Mouse (Mus musculus): ENCODE results near the gene Naip1. TPM values are rescaled to one million over a fixed set of nuclear protein-coding genes. Genes with fewer than 3 reads are reported as not detected.
"Not testable (repeated sequence)": the region's sequence is repeated elsewhere in the genome, so short reads cannot be mapped to it uniquely, and the experiment has no call there.

Naip1 gene
- under 1 TPM; 0.21 to 0.47 (median 0.31) TPM for total RNA-seq (2022)

GRCm38 (mm10) chr13:100452415-100453127 is at the start of gene Naip1:
Gene Naip1 (minus strand): TSS chr13:100452869.
- DNase-seq (ENCODE audit: low spot score in 2 of 2): not testable (repeated sequence)

DNA sequence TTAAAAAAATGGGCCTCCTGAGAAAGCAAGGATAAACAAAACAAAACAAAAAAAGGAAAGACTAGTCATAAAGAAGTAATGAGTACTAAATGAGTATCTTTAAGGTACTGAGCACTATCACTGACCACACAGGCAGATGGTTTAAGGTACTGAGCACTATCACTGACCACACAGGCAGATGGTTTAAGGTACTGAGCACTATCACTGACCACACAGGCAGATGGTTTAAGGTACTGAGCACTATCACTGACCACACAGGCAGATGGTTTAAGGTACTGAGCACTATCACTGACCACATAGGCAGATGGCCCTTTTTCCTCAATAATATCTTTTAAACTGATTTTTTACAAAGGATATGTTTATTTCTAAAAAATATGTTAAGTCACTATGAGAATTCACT is 47.0 kb upstream of the Naip1 start:
- DNase-seq (ENCODE audit: low spot score in 2 of 2): not testable (repeated sequence)

- DNase-seq (ENCODE audit: low spot score in 2 of 2): no peak
Measured at GRCm38 (mm10) chr13:100495337-100495736, 42.7 kb upstream of the Naip1 start.

GRCm38 (mm10) chr13:100494370-100494769 is 41.7 kb upstream of the Naip1 start:
- not testable (repeated sequence) for DNase-seq (ENCODE audit: low spot score in 2 of 2)

GRCm38 (mm10) chr13:100493313-100493712 is 40.6 kb upstream of the Naip1 start:
- no peak for DNase-seq (ENCODE audit: low spot score in 2 of 2)

- peak; percentile 47 to 85 for DNase-seq (ENCODE audit: low spot score in 2 of 2)
Measured at GRCm38 (mm10) chr13:100492061-100492787, 39.6 kb upstream of the Naip1 start, which contains the start of gene Gtf2h2. Gene Gtf2h2 (minus strand): TSS chr13:100492579.

DNA sequence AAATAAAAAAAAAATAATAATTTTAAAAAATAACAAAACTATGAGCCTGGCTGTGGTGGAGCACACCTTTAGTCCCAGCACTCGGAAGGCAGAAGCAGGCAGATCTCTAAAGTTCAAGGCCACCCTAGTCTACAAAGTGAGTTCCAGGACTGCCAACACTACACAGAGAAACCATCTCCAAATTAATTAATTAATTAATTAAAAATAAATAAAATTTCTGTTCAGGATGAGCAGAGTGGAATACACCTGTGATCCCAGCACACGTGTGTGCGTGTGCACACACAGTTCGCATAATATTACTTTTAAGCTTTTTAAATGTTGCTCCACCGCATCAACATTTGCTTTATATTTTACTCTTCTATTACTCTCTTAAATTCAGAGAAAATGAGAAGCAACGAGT is 39.0 kb upstream of the Naip1 start:
- DNase-seq (ENCODE audit: low spot score in 2 of 2): no peak

GRCm38 (mm10) chr13:100490424-100490823 is 37.8 kb upstream of the Naip1 start:
- DNase-seq (ENCODE audit: low spot score in 2 of 2): no peak

- DNase-seq (ENCODE audit: low spot score in 2 of 2): no peak
Measured at GRCm38 (mm10) chr13:100483610-100484009, 30.9 kb upstream of the Naip1 start.

- DNase-seq (ENCODE audit: low spot score in 2 of 2): no peak
Measured at GRCm38 (mm10) chr13:100463527-100464222, 11.0 kb upstream of the Naip1 start.

GRCm38 (mm10) chr13:100461336-100461735 is 8.7 kb upstream of the Naip1 start:
- DNase-seq (ENCODE audit: low spot score in 2 of 2): no peak

- DNase-seq (ENCODE audit: low spot score in 2 of 2): no peak
Measured at GRCm38 (mm10) chr13:100449495-100449894, 3.2 kb downstream of the Naip1 start.

- DNase-seq (ENCODE audit: low spot score in 2 of 2): no peak
Measured at GRCm38 (mm10) chr13:100440116-100440515, 12.6 kb downstream of the Naip1 start.

- DNase-seq (ENCODE audit: low spot score in 2 of 2): no peak
Measured at GRCm38 (mm10) chr13:100438701-100439100, 14.0 kb downstream of the Naip1 start.

- no peak for DNase-seq (ENCODE audit: low spot score in 2 of 2)
Measured at GRCm38 (mm10) chr13:100437322-100437825, 15.3 kb downstream of the Naip1 start.

- not testable (repeated sequence) for DNase-seq (ENCODE audit: low spot score in 2 of 2)
Measured at GRCm38 (mm10) chr13:100436556-100437163, 16.0 kb downstream of the Naip1 start.

DNA sequence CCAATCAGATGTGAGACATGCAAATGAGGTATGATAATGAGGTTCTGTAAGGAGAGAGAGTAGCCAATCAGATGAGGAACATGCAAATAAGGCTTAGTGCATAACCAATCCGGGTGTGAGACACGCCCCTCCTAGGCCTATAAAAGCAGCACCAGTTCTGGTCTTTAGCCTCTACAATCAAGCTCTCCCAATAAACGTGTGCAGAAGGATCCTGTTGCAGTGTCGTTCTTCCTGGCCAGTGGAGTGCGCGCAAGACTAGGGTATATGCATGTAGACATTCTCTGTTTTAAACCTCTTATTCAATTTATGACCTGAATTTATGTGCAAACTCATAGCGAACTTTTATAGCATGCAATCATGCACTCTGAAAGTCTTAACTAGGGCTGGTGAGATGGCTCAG is 32.7 kb downstream of the Naip1 start:
- not testable (repeated sequence) for DNase-seq (ENCODE audit: low spot score in 2 of 2)

- no peak for DNase-seq (ENCODE audit: low spot score in 2 of 2)
Measured at GRCm38 (mm10) chr13:100414428-100414827, 38.2 kb downstream of the Naip1 start.

DNA sequence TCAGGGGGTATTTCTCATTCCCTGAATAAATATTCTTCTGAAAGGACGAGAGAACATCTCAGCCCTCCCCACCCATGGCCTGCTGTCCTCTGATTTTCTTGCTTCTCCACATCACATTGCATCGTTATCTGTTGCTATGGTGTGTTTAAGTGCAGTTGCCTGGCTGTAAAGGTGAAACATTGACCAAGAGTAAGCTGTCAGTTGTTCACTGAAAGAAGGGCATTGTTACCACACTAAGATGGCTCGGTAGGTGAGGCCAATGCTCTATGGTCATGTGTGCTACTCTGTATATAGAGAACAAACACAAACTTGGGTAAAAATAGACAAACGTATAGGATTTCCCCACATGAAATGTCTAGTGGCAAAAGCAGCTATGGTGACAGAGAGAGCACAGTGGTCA is 42.8 kb downstream of the Naip1 start:
- no peak for DNase-seq (ENCODE audit: low spot score in 2 of 2)

DNA sequence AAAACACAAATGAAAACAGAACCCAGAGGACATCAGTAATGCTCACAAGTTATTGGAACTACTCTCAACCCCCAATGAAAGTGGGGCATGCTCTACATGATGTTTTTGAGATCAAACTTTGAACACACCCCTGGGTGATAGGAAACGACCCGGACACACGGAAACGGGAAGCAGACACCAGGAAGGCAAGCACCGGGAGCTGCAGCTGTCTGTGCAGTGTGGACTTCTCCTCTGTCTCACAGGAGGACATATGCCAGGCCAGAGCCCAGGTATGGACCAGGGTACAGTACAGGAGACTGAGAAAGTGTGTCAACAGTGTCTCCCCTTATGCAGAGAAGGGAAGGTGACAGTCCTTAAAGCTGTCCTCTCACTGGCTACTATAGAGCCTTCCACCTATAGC is 43.5 kb downstream of the Naip1 start:
- no peak for DNase-seq (ENCODE audit: low spot score in 2 of 2)

GRCm38 (mm10) chr13:100408242-100408641 is 44.4 kb downstream of the Naip1 start:
- no peak for DNase-seq (ENCODE audit: low spot score in 2 of 2)
